Mouse (Mus musculus) embryonic facial prominence, embryonic 13.5 days (tissue): ENCODE data around the gene Cpa2. TPM values are rescaled to one million over a fixed set of nuclear protein-coding genes. Genes with fewer than 3 reads are reported as not detected.
A peak's percentile ranks its signal among the peaks of the same experiment; 100 is the strongest.

Experiments
- ATAC-seq: fragments of 200-750 bp; cut with Nextera tagmentation; 2 replicates; pipeline ENCODE4 v1.8.0; 2017; ENCODE audit warnings: low read depth; ENCODE audit not compliant: insufficient number of reproducible peaks, insufficient read depth, low FRiP score, low TSS enrichment
- H3K27ac ChIP-seq: fragments of 300-500 bp; sonication (generic); 2 replicates; pipeline ENCODE4 v1.5.1; 2015; ENCODE audit warnings: moderate library complexity, mild to moderate bottlenecking, inconsistent platforms
- H3K27me3 ChIP-seq: fragments of 300-500 bp; sonication (generic); 2 replicates; pipeline ENCODE4 v1.6.1; 2015; ENCODE audit warnings: mild to moderate bottlenecking, inconsistent platforms
- H3K36me3 ChIP-seq: fragments of 300-500 bp; sonication (generic); 2 replicates; pipeline ENCODE4 v1.6.1; 2015; ENCODE audit warnings: mild to moderate bottlenecking, inconsistent platforms
- H3K4me1 ChIP-seq: fragments of 300-500 bp; sonication (generic); 2 replicates; pipeline ENCODE4 v1.6.1; 2015; ENCODE audit warnings: inconsistent platforms
- H3K4me2 ChIP-seq: fragments of 300-500 bp; sonication (generic); 2 replicates; pipeline ENCODE4 v1.6.1; 2015; ENCODE audit warnings: moderate library complexity, mild to moderate bottlenecking, inconsistent platforms
- H3K4me3 ChIP-seq: fragments of 300-500 bp; sonication (generic); 2 replicates; pipeline ENCODE4 v1.5.1; 2015; ENCODE audit warnings: mild to moderate bottlenecking, inconsistent platforms
- H3K9ac ChIP-seq: fragments of 300-500 bp; sonication (generic); 2 replicates; pipeline ENCODE4 v1.6.1; 2015; ENCODE audit warnings: mild to moderate bottlenecking, inconsistent platforms
- H3K9me3 ChIP-seq: fragments of 300-500 bp; sonication (generic); 2 replicates; pipeline ENCODE4 v1.6.1; 2016; ENCODE audit warnings: inconsistent platforms
- WGBS: fragments of 180-500 bp; shearing (Covaris S2); methylation state at CpG from one replicate; pipeline ENCODE4 v1.1.7; 2015; ENCODE audit warnings: mixed read lengths; 5-methylcytosine and 5-hydroxymethylcytosine counted together
- polyA plus RNA-seq: library from polyadenylated mRNA; unstranded; fragments of >200 nt; fragmentation: Nextera tagmentation; extraction: Ambion mirVana; gene quantifications from 2 replicates; pipeline ENCODE4 v1.2.1, GENCODE M21; 2015

Cpa2 gene
- 6.3 and 6.4 TPM in 2 replicates for polyA plus RNA-seq

GRCm38 (mm10) chr6:30541009-30541799 is at the start of gene Cpa2:
Gene Cpa2 (plus strand): TSS chr6:30541582.
- H3K36me3 ChIP-seq: no peaks in the 10 kb centered on the region
- peaks cover 55% of the 10 kb centered on the region for H3K4me1 ChIP-seq
- H3K9ac ChIP-seq: no peak within 1 kb of the TSS
- H3K4me2 ChIP-seq: no peak within 1 kb of the TSS
- H3K27me3 ChIP-seq: no peaks in the 10 kb centered on the region
- no peak for ATAC-seq
- no peak within 1 kb of the TSS for H3K4me3 ChIP-seq
- 0 out of 2 replicates have a peak within 1 kb of the TSS, but pooled peaks have one; percentile 16 for H3K27ac ChIP-seq
- WGBS: 66% methylated on average over 11 of the region's 11 CpGs
- H3K9me3 ChIP-seq: no peaks in the 10 kb centered on the region

GRCm38 (mm10) chr6:30499049-30499448 is 42.3 kb upstream of the Cpa2 start:
- Histone ChIP-seq H3K36me3 (peaks cover 48% of the 10 kb centered on the region), H3K9ac (no peak overlapping the region), H3K27ac (no peak overlapping the region), H3K4me3 (no peak overlapping the region), H3K27me3 (no peaks in the 10 kb centered on the region), H3K4me1 (peaks cover 3% of the 10 kb centered on the region), H3K4me2 (no peak overlapping the region), H3K9me3 (no peaks in the 10 kb centered on the region)
- ATAC-seq: no peak
- 46% methylated on average over 3 of the region's 3 CpGs for WGBS

- 8% methylated on average over 2 of the region's 2 CpGs for WGBS
- H3K4me3 ChIP-seq: peak overlapping the region; percentile 57
- peaks cover 25% of the 10 kb centered on the region for H3K36me3 ChIP-seq
- H3K27ac ChIP-seq: peak overlapping the region; percentile 99
- no peaks in the 10 kb centered on the region for H3K9me3 ChIP-seq
- H3K27me3 ChIP-seq: no peaks in the 10 kb centered on the region
- peak overlapping the region; percentile 68 for H3K4me2 ChIP-seq
- H3K9ac ChIP-seq: peak overlapping the region; percentile 89
- H3K4me1 ChIP-seq: peaks cover 13% of the 10 kb centered on the region
- ATAC-seq: no peak
Observed at GRCm38 (mm10) chr6:30508824-30509223, 32.6 kb upstream of the Cpa2 start.

- Histone ChIP-seq H3K4me3 (peak within 1 kb of the TSS; percentile 57), H3K9ac (peak within 1 kb of the TSS; percentile 89), H3K27ac (peak within 1 kb of the TSS; percentile 99), H3K36me3 (peaks cover 20% of the 10 kb centered on the region), H3K9me3 (no peaks in the 10 kb centered on the region), H3K27me3 (no peaks in the 10 kb centered on the region), H3K4me2 (peak within 1 kb of the TSS; percentile 68), H3K4me1 (peaks cover 20% of the 10 kb centered on the region)
- peak; percentile 98 for ATAC-seq
- under 1% methylated on average over 37 of the region's 37 CpGs for WGBS
Observed at GRCm38 (mm10) chr6:30509265-30510239, 31.8 kb upstream of the Cpa2 start, which contains the start of the genes Tmem209 and Ssmem1. Gene Tmem209 (minus strand): TSS chr6:30509783. Gene Ssmem1 (plus strand): TSS chr6:30509849.

- ATAC-seq: no peak
- Histone ChIP-seq H3K4me2 (peak overlapping the region; percentile 68), H3K4me3 (no peak overlapping the region), H3K9me3 (no peaks in the 10 kb centered on the region), H3K9ac (peak overlapping the region; percentile 62; the same call in 1 of the 2 replicates), H3K36me3 (peaks cover 15% of the 10 kb centered on the region), H3K27me3 (no peaks in the 10 kb centered on the region), H3K27ac (peak overlapping the region; percentile 99), H3K4me1 (peaks cover 20% of the 10 kb centered on the region)
- 62% methylated on average over 5 of the region's 5 CpGs for WGBS
Observed at GRCm38 (mm10) chr6:30510291-30510690, 31.1 kb upstream of the Cpa2 start.

- Histone ChIP-seq H3K27ac (peak overlapping the region; percentile 81), H3K9me3 (no peaks in the 10 kb centered on the region), H3K36me3 (no peaks in the 10 kb centered on the region), H3K27me3 (no peaks in the 10 kb centered on the region), H3K4me3 (no peak overlapping the region), H3K4me1 (peaks cover 27% of the 10 kb centered on the region), H3K9ac (peak overlapping the region; percentile 21; the same call in 1 of the 2 replicates), H3K4me2 (peak overlapping the region; percentile 16; the same call in 1 of the 2 replicates)
- WGBS: 2% methylated on average over 9 of the region's 9 CpGs
- ATAC-seq: no peak
Observed at GRCm38 (mm10) chr6:30514242-30514641, 27.1 kb upstream of the Cpa2 start.

GRCm38 (mm10) chr6:30520400-30520799 is 21.0 kb upstream of the Cpa2 start:
- no peak for ATAC-seq
- 69% methylated on average over 11 of the region's 11 CpGs for WGBS
- Histone ChIP-seq H3K4me2 (no peak overlapping the region), H3K27ac (no peak overlapping the region), H3K9ac (no peak overlapping the region), H3K27me3 (no peaks in the 10 kb centered on the region), H3K4me1 (peaks cover 17% of the 10 kb centered on the region), H3K4me3 (no peak overlapping the region), H3K9me3 (no peaks in the 10 kb centered on the region), H3K36me3 (no peaks in the 10 kb centered on the region)

GRCm38 (mm10) chr6:30525456-30526332 is 15.7 kb upstream of the Cpa2 start:
- Histone ChIP-seq H3K9me3 (no peaks in the 10 kb centered on the region), H3K9ac (no peak overlapping the region), H3K4me1 (peaks cover 50% of the 10 kb centered on the region), H3K27ac (peak overlapping the region; percentile 97), H3K4me3 (no peak overlapping the region), H3K36me3 (no peaks in the 10 kb centered on the region), H3K4me2 (no peak overlapping the region), H3K27me3 (no peaks in the 10 kb centered on the region)
- WGBS: 25% methylated on average over 7 of the region's 7 CpGs
- ATAC-seq: no peak

- H3K27ac ChIP-seq: peak overlapping the region; percentile 97
- H3K36me3 ChIP-seq: no peaks in the 10 kb centered on the region
- H3K4me3 ChIP-seq: no peak overlapping the region
- 0 out of 2 replicates have a peak, but pooled peaks have one; percentile 46 for ATAC-seq
- H3K4me2 ChIP-seq: peak overlapping the region; percentile 44
- no peaks in the 10 kb centered on the region for H3K9me3 ChIP-seq
- peak overlapping the region; percentile 58; the same call in 1 of the 2 replicates for H3K9ac ChIP-seq
- WGBS: 6% methylated on average over 19 of the region's 19 CpGs
- H3K4me1 ChIP-seq: peaks cover 50% of the 10 kb centered on the region
- H3K27me3 ChIP-seq: no peaks in the 10 kb centered on the region
Observed at GRCm38 (mm10) chr6:30526586-30527515, 14.5 kb upstream of the Cpa2 start.

- ATAC-seq: no peak
- Histone ChIP-seq H3K4me1 (peaks cover 50% of the 10 kb centered on the region), H3K27ac (peak overlapping the region; percentile 70), H3K27me3 (no peaks in the 10 kb centered on the region), H3K36me3 (no peaks in the 10 kb centered on the region), H3K9ac (no peak overlapping the region), H3K9me3 (no peaks in the 10 kb centered on the region), H3K4me2 (no peak overlapping the region), H3K4me3 (no peak overlapping the region)
- 42% methylated on average over 6 of the region's 6 CpGs for WGBS
Observed at GRCm38 (mm10) chr6:30528800-30529199, 12.6 kb upstream of the Cpa2 start.
